Mouse (Mus musculus) kidney, postnatal 10 days (tissue): Measurements from ENCODE around the gene Cyp1a1.
A peak's percentile ranks its signal among the peaks of the same experiment; 100 is the strongest.
"Not testable (repeated sequence)": the region's sequence is repeated elsewhere in the genome, so short reads cannot be mapped to it uniquely, and the experiment has no call there.

Experiments
- DNase-seq: peaks from one replicate; pipeline ENCODE4 v3.0.0; 2021; ENCODE audit warnings: mixed read lengths

Cyp1a1 gene

GRCm38 (mm10) chr9:57708068-57708719, 20.5 kb downstream of the Cyp1a1 start, which contains the start of gene Edc3:
Edc3 (plus strand) TSS chr9:57708540.
- peak; percentile 96 for DNase-seq

DNA sequence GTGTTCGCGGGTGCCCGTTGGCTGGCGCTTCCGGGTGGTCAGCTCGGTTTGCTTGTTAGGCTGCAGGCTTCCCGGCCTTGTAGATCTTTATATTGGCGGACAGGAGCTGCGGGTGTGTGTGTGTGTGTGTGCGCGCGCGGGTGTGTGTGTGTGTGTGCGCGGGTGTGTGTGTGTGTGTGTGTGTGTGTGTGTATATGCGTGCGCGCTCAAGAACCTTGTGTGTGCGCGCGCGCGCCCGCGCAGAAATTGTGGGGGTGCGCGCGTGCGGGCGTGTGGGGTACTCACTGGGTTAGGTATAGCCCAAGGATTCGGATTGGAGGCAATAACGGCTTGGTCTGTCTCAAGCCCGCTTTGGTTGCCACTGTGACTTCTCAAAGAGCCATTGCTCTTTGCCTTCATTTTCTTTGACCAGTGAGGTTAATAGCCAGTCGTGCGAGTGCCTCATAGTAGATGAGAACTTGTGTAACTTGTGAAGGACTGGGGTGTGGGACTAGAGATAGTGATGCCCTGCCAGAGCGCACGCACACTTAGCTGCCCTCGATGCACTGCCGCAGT, 21.1 kb downstream of the Cyp1a1 start:
- peak; percentile 63 for DNase-seq

- DNase-seq = not testable (repeated sequence)
Observed at GRCm38 (mm10) chr9:57710214-57710613, 22.5 kb downstream of the Cyp1a1 start.

- DNase-seq = no peak
Observed at GRCm38 (mm10) chr9:57712194-57712593, 24.5 kb downstream of the Cyp1a1 start.

- no peak for DNase-seq
Observed at GRCm38 (mm10) chr9:57718408-57718807, 30.7 kb downstream of the Cyp1a1 start.

GRCm38 (mm10) chr9:57720736-57721135, 33.0 kb downstream of the Cyp1a1 start:
- DNase-seq = no peak

GRCm38 (mm10) chr9:57722371-57722770, 34.6 kb downstream of the Cyp1a1 start:
- DNase-seq = no peak

DNA sequence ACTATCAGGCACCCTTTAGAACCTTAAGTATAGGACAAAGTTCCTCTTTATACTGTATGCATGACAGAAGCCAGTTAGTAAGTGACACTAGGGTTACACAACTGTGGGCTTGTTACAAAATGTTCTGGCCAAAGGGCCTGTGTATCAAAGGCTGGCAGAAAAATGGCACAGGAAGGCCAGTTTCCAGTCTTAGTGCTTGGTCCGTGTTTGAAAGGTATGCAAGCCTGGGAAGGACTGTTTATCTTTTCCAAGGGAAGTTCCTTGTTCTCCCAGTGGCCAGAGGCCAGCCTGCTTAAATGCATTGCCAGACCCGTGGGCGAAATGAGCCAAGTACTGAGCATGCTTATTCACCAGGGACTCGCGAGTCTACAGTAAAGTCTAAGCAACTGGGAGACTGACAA, 35.6 kb downstream of the Cyp1a1 start:
- peak; percentile 34 for DNase-seq

GRCm38 (mm10) chr9:57723796-57724195, 36.1 kb downstream of the Cyp1a1 start:
- no peak for DNase-seq

- no peak for DNase-seq
Observed at GRCm38 (mm10) chr9:57724701-57725100, 37.0 kb downstream of the Cyp1a1 start.

- DNase-seq = no peak
Observed at GRCm38 (mm10) chr9:57728312-57728711, 40.6 kb downstream of the Cyp1a1 start.

DNA sequence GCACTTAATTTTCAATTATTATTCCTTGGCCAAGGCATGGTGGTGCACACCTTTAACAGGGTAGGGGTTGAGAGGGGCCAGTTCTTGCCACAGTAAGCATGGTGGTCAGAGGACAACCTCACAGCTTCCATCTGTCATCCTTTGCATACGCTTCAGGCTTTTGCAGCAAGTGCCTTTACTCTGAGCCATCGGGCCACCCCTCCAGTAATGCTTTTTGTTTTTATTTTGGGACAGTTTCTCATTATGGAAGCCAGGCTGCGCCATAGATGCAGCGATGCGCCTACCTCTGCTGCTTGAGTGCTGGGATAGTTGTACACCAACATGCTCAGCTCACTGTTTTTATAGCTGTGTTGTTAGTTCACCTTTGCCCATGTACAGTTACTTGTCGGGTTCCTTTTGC, 45.9 kb downstream of the Cyp1a1 start:
- no peak for DNase-seq

DNA sequence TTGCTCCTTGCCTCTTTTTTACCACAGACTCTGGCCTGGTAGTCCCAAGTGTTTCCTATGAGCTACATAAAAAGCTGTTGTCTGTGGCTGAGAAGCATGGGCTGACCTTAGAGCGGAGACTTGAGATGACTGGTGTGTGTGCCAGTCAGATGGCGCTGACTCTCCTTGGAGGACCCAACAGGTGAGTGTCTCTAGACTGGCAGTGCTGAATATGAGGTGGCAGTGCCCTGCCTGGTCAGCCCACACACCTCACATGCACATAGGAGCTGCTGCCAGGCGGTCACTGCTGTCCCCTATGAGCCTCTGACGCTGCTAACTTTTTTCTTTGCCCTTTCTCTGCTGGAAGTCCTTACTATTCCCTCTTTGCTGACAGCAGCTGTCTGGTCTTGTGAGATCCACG, 52.1 kb downstream of the Cyp1a1 start:
- DNase-seq = no peak

DNA sequence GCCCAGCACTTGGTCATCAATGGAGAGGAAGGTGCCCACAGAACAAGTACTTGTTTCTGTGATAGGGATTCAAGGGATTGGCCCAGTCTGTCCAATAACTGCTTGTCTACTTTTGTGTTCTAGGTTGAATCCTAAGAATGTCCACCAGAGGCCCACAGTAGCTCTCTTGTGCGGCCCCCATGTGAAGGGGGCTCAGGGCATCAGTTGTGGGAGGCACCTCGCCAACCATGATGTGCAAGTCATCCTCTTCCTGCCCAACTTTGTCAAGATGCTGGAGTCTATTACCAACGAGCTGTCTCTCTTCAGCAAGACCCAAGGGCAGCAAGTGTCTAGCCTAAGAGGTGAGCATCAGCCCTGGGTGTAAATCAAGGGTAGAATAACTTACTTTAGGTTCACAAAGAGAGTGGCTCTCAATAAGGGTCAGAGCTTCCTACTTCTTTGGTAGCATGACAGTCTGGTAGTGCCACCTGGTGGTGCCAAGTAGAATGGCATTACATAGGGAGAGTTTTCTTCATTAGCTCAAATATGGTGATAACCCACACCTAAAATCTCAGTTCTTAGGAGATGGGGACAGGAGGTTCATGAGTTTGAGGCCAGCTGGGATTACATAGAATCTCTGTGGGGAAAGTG, 56.8 kb downstream of the Cyp1a1 start:
- peak; percentile 59 for DNase-seq

DNA sequence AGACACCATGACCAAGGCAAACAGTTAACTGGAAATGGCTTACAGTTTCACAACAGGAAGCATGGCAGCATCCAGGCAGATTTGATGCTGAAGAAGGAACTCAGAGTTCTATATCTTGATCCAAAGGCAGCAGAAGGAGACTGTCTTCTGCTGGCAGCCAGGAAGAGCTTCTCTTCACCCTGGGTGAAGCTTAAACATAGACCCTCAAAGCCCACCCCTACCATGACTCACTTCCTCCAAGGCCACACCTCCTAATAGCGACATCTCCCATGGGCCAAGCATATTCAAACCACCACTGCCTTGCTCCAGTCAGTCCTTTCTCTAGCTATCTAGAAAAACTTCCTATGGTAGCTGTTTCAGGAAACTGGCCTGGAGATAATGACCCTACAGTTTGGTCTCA, 59.3 kb downstream of the Cyp1a1 start:
- no peak for DNase-seq

DNA sequence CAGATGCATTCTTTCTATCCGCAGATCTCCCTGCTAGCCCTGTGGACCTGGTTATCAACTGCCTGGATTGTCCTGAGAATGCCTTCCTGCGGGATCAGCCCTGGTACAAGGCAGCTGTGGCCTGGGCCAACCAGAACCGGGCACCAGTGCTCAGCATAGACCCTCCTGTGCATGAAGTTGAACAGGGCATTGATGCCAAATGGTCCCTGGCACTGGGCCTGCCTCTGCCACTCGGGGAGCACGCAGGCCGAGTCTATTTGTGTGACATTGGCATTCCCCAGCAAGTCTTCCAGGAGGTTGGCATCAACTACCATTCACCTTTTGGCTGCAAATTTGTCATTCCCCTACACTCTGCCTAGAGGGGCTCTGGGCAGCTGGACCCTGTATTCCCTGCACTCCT, 60.4 kb downstream of the Cyp1a1 start:
- DNase-seq = no peak

DNA sequence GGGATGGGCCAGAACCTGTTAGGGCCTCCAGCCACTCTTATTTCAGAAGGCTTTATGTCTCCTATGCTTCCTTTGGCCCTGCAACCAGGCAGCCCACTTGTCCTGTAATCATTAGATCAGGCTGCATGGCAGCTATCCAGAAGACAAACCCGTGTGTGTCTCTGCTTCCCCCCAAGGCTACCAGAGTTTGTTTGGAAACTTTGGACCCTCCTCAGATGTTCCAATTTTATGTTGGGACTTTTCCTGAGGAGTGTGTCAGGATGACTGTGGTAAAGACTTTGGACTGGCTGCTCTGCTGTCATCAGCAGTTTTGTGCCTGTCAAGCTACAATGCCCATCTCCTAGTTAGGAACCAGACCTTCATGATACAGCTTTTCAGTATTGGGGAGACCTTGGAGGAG, 61.1 kb downstream of the Cyp1a1 start:
- DNase-seq = peak; percentile 62

- no peak for DNase-seq
Observed at GRCm38 (mm10) chr9:57750901-57751300, 63.2 kb downstream of the Cyp1a1 start.
